Mouse (Mus musculus) stomach, postnatal 0 days (tissue): ENCODE measurements around the gene Cinp. TPM values are rescaled to one million over a fixed set of nuclear protein-coding genes. Genes with fewer than 3 reads are reported as not detected.

Experiments used
- ATAC-seq: fragments of 200-750 bp; cut with Nextera tagmentation; 2 replicates; pipeline ENCODE4 v1.8.0; 2017; ENCODE audit not compliant: low FRiP score, low TSS enrichment
- DNase-seq: peaks from one replicate; pipeline ENCODE4 v3.0.0-alpha.2; 2016; ENCODE audit warnings: low spot score
- H3K27ac ChIP-seq: fragments of 300-500 bp; sonication (generic); replicated peaks from 2 replicates; pipeline ENCODE4 v1.5.1; 2014; ENCODE audit warnings: mild to moderate bottlenecking, control low read depth
- H3K27me3 ChIP-seq: fragments of 300-500 bp; sonication (generic); 2 replicates; pipeline ENCODE4 v1.6.1; 2014; ENCODE audit warnings: low read length; ENCODE audit not compliant: control insufficient read depth, insufficient read depth
- H3K36me3 ChIP-seq: fragments of 300-500 bp; sonication (generic); 2 replicates; pipeline ENCODE4 v1.6.1; 2014; ENCODE audit warnings: low read length, mixed read lengths; ENCODE audit not compliant: control insufficient read depth, insufficient read depth
- H3K4me1 ChIP-seq: fragments of 300-500 bp; sonication (generic); replicated peaks from 2 replicates; pipeline ENCODE4 v1.6.1; 2014; ENCODE audit warnings: antibody characterized with exemption; ENCODE audit not compliant: control insufficient read depth, insufficient read depth
- H3K4me2 ChIP-seq: fragments of 300-500 bp; sonication (generic); replicated peaks from 2 replicates; pipeline ENCODE4 v1.6.1; 2014; ENCODE audit warnings: low read depth, mild to moderate bottlenecking, control low read depth, moderate library complexity
- H3K4me3 ChIP-seq: fragments of 300-500 bp; sonication (generic); 2 replicates; pipeline ENCODE4 v1.5.1; 2014; ENCODE audit warnings: low read depth, low read length, control low read depth
- H3K9ac ChIP-seq: fragments of 300-500 bp; sonication (generic); 2 replicates; pipeline ENCODE4 v1.6.1; 2014; ENCODE audit warnings: mild to moderate bottlenecking, low read length, control low read depth, mixed read lengths
- H3K9me3 ChIP-seq: fragments of 300-500 bp; sonication (generic); 2 replicates; pipeline ENCODE4 v1.6.1; 2016; ENCODE audit warnings: low read length; ENCODE audit not compliant: control insufficient read depth
- CTCF ChIP-seq: IDR thresholded peaks from 2 replicates; pipeline ENCODE4 v1.5.1; 2016; ENCODE audit warnings: antibody characterized with exemption, low read depth, mild to moderate bottlenecking, moderate library complexity
- EP300 ChIP-seq: optimal IDR thresholded peaks from 2 replicates; pipeline ENCODE3; 2016; ENCODE audit warnings: antibody characterized with exemption
- WGBS: fragments of 180-500 bp; shearing (Covaris S2); extraction: QIAGEN DNeasy Blood & Tissue Kit; methylation state at CpG from one replicate; pipeline ENCODE4 v1.1.7; 2014; 5-methylcytosine and 5-hydroxymethylcytosine counted together
- polyA plus RNA-seq: library from polyadenylated mRNA; unstranded; fragments of >200 nt; fragmentation: Nextera tagmentation; extraction: Ambion mirVana; gene quantifications from 2 replicates; pipeline ENCODE4 v1.2.1, GENCODE M21; 2015

Gene Cinp
- polyA plus RNA-seq, 1 experiment from 2014 or later = 42.5 TPM

DNA sequence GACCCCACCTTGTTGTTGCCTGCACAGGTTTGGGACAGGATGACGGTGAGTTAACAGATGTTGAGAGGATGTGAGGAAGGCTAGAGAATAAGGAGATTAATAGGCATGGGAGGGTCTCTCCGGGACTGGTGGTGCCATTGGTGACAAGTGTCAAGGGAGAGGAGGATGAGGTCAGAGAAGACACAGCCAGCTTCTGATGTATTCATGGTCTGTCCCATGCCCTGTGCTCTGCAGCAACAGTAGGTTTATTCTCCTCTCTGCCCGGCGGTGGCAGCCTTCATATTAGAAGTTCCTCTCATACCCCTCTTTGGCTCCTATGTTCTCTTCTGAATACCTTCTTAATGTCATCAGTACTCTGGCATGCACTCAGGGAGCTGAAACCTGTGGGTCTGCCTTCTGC is 31.3 kb upstream of the Cinp start:
- TF ChIP-seq EP300 = no peak
- TF ChIP-seq CTCF = no peak
- no peaks in the 10 kb centered on the region for H3K9me3 ChIP-seq
- no peak overlapping the region for H3K4me3 ChIP-seq
- peaks cover 3% of the 10 kb centered on the region; the same call in 1 of the 2 replicates for H3K36me3 ChIP-seq
- H3K27ac ChIP-seq = no peak overlapping the region
- no peak overlapping the region for H3K4me2 ChIP-seq
- no peak for DNase-seq
- no peak overlapping the region for H3K9ac ChIP-seq
- H3K4me1 ChIP-seq = no peaks in the 10 kb centered on the region
- H3K27me3 ChIP-seq = no peaks in the 10 kb centered on the region
- WGBS = 88% methylated on average over 4 of the region's 4 CpGs
- ATAC-seq = no peak

DNA sequence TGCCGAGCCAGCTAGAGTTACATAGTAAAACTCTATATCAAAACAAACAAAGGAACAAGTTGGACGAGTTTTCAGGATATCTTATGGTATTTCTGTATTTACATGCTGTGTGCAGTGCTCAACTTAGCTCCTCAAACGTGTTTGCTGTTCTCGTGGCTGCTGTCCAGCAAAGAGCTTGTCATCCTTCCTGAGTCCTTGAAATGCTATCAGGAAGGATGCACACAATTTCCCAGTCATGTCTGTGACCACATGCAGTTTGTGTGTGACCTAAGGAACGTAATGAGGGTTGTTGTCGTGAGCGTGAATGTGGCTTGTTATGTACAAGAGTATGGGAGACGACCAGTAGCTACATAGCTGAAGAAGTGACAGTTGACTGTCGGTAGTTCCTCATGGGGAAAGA is 26.8 kb upstream of the Cinp start:
- no peak for DNase-seq
- H3K27me3 ChIP-seq = no peaks in the 10 kb centered on the region
- H3K4me3 ChIP-seq = no peak overlapping the region

DNA sequence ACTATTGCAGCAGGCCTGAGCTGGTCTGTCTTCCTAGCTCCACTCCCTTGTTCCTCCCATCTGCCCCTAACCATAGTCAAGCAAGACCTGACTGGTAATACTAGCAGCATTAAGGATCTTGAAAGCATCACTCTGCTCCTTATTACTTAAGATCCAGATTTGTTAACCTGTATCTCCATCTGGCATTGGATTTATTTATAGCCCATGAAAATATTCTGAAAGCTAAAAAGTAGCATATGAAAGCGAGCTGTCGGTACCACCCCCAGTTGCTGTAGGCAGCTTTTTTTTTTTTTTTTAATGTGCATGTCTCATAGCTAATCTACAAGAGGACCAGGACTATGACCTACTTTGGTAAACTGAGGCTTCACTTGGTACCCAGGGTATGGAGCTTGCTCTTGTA is 21.0 kb upstream of the Cinp start:
- TF ChIP-seq EP300 (no peak), CTCF (no peak)
- no peak for ATAC-seq
- Histone ChIP-seq H3K4me2 (no peak overlapping the region), H3K27me3 (no peaks in the 10 kb centered on the region), H3K9ac (no peak overlapping the region), H3K4me3 (no peak overlapping the region), H3K36me3 (no peaks in the 10 kb centered on the region), H3K27ac (no peak overlapping the region), H3K4me1 (no peaks in the 10 kb centered on the region), H3K9me3 (no peaks in the 10 kb centered on the region)
- 90% methylated on average over 2 of the region's 2 CpGs for WGBS
- no peak for DNase-seq

More for the DNA sequence above, 26.8 kb upstream of the Cinp start:
- WGBS = 64% methylated on average over 9 of the region's 9 CpGs
- ATAC-seq = no peak
- Histone ChIP-seq H3K4me2 (no peak overlapping the region), H3K9me3 (no peaks in the 10 kb centered on the region), H3K27ac (no peak overlapping the region), H3K4me1 (no peaks in the 10 kb centered on the region), H3K9ac (no peak overlapping the region), H3K36me3 (peaks cover 3% of the 10 kb centered on the region; the same call in 1 of the 2 replicates)
- TF ChIP-seq CTCF (no peak), EP300 (no peak)

DNA sequence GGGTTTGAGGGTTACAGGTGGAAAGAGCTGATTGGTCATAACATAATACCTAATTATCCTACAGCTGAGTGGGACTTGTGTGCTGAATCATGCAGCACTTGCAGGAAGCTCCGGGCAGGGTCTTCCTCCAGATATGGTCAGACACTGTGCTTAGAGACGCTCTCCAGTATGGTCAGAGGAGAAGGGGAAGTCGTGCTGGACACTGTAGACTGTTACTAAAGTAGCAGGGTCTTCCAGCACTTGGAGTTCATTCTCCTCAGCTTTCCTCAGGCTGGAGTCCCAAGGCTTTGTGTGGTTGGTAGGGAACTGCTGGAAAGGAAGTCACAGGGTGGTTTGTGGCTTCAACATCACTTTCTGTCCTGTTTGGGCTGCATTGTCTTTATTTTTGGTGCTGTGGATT is 18.9 kb upstream of the Cinp start:
- Histone ChIP-seq H3K9ac (no peak overlapping the region), H3K4me1 (no peaks in the 10 kb centered on the region), H3K9me3 (no peaks in the 10 kb centered on the region), H3K4me2 (no peak overlapping the region), H3K27ac (0 out of 2 replicates have a peak overlapping the region, but pooled peaks have one; percentile 35), H3K4me3 (no peak overlapping the region), H3K27me3 (no peaks in the 10 kb centered on the region), H3K36me3 (no peaks in the 10 kb centered on the region)
- 72% methylated on average over 3 of the region's 3 CpGs for WGBS
- no peak for ATAC-seq
- no peak for TF ChIP-seq EP300
- TF ChIP-seq CTCF = no peak
- DNase-seq = no peak

DNA sequence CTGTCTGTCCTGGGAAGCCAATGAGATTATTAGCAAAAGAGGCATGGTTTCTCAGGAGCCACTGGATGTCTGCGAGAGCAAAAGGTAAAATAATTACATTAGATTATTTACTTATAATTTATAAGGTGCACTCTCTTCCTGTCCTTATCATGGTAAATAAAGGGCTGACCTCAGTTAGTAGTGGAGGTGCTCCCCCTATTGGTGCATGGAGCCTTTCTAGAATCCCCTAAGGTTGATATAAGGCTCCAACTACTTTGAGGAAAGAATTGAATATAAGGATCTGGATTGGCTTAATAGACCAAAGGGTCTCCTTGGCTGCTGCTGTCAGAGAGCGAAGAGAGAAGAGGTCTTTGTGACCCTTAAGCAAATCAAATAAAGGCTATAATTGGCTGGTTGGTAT is 14.6 kb upstream of the Cinp start:
- H3K27me3 ChIP-seq = no peaks in the 10 kb centered on the region
- no peaks in the 10 kb centered on the region for H3K36me3 ChIP-seq
- H3K9me3 ChIP-seq = no peaks in the 10 kb centered on the region
- no peak overlapping the region for H3K4me2 ChIP-seq
- no peak overlapping the region for H3K4me3 ChIP-seq
- H3K27ac ChIP-seq = no peak overlapping the region
- ATAC-seq (no peak), DNase-seq (no peak)
- TF ChIP-seq EP300 (no peak), CTCF (peak; percentile 61)
- no peaks in the 10 kb centered on the region for H3K4me1 ChIP-seq
- 84% methylated on average over 2 of the region's 2 CpGs for WGBS
- no peak overlapping the region for H3K9ac ChIP-seq

DNA sequence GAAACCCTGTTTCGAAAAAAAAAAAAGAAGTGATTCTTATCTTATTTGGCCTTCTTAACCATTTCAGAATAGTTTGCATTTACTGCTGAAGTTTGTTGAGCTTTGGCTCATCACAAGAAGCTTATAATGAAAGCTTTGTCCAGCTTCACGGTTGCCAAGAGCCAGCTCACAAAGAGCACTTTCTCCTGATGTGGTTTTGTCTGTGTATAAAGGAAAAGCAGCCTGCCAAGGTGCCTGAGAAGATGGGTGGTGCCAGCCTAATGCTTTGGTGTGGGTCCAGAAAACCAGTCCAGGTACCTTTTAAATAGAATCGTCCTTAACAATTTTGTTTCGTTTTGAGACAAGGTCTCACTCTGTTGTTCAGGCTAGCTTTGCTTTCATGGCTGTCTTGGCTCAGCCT is 13.2 kb upstream of the Cinp start:
- Histone ChIP-seq H3K4me3 (no peak overlapping the region), H3K36me3 (no peaks in the 10 kb centered on the region), H3K9me3 (no peaks in the 10 kb centered on the region), H3K4me2 (no peak overlapping the region), H3K27ac (no peak overlapping the region), H3K9ac (no peak overlapping the region), H3K4me1 (no peaks in the 10 kb centered on the region), H3K27me3 (no peaks in the 10 kb centered on the region)
- TF ChIP-seq EP300 (no peak), CTCF (no peak)
- no peak for ATAC-seq
- DNase-seq = no peak
- 59% methylated on average over 4 of the region's 4 CpGs for WGBS
